Mouse (Mus musculus) liver, embryonic 15.5 days (tissue): Measurements from ENCODE around the gene Mical2. TPM values are rescaled to one million over a fixed set of nuclear protein-coding genes. Genes with fewer than 3 reads are reported as not detected.

Experiments used
- ATAC-seq: fragments of 200-750 bp; cut with Nextera tagmentation; 2 replicates; pipeline ENCODE4 v1.8.0; 2017; ENCODE audit warnings: moderate number of reproducible peaks, mild to moderate bottlenecking, moderate library complexity; ENCODE audit not compliant: insufficient read depth
- H3K27ac ChIP-seq: fragments of 300-500 bp; sonication (generic); replicated peaks from 2 replicates; pipeline ENCODE4 v1.5.1; 2015; ENCODE audit warnings: mild to moderate bottlenecking, inconsistent platforms
- H3K27me3 ChIP-seq: fragments of 300-500 bp; sonication (generic); 2 replicates; pipeline ENCODE4 v1.6.1; 2015; ENCODE audit warnings: mild to moderate bottlenecking, inconsistent platforms
- H3K36me3 ChIP-seq: fragments of 300-500 bp; sonication (generic); replicated peaks from 2 replicates; pipeline ENCODE4 v1.6.1; 2015; ENCODE audit warnings: moderate library complexity, mild to moderate bottlenecking, inconsistent platforms
- H3K4me1 ChIP-seq: fragments of 300-500 bp; sonication (generic); replicated peaks from 2 replicates; pipeline ENCODE4 v1.6.1; 2015; ENCODE audit warnings: inconsistent platforms
- H3K4me2 ChIP-seq: fragments of 300-500 bp; sonication (generic); 2 replicates; pipeline ENCODE4 v1.6.1; 2015; ENCODE audit warnings: moderate library complexity, mild to moderate bottlenecking, inconsistent platforms
- H3K4me3 ChIP-seq: fragments of 300-500 bp; sonication (generic); replicated peaks from 2 replicates; pipeline ENCODE4 v1.5.1; 2015; ENCODE audit warnings: mild to moderate bottlenecking, inconsistent platforms
- H3K9ac ChIP-seq: fragments of 300-500 bp; sonication (generic); 2 replicates; pipeline ENCODE4 v1.6.1; 2015; ENCODE audit warnings: moderate library complexity, mild to moderate bottlenecking, inconsistent platforms
- H3K9me3 ChIP-seq: fragments of 300-500 bp; sonication (generic); replicated peaks from 2 replicates; pipeline ENCODE4 v1.6.1; 2016; ENCODE audit warnings: inconsistent platforms
- WGBS: fragments of 180-500 bp; shearing (Covaris S2); methylation state at CpG from one replicate; pipeline ENCODE4 v1.1.7; 2015; ENCODE audit warnings: mixed read lengths; ENCODE audit not compliant: insufficient replicate concordance; 5-methylcytosine and 5-hydroxymethylcytosine counted together
- polyA plus RNA-seq: library from polyadenylated mRNA; unstranded; fragments of >200 nt; fragmentation: Nextera tagmentation; extraction: Ambion mirVana; gene quantifications from 2 replicates; pipeline ENCODE4 v1.2.1, GENCODE M21; 2015

Mical2 gene
- polyA plus RNA-seq, 1 experiment from 2014 or later: 1.8 TPM

DNA sequence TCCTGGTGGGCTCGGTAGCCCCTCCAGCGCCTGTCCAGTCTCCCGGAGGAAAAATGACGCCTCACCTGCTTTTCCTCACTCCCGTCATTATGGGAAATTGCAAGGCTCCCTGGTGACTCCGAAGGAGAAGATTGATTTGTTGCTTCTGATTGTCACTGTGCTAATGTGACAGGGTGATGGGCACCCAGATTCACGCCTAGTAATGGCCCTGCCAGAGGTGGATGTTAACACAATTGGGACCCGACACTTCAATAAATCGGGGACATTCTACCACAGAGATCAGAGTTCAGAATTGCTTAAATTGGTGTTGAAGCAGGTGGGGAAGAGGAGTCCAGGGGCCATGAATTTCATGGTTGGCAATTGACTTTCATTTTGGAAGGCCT lies 219.3 kb downstream of the Mical2 start:
- Histone ChIP-seq H3K9ac (no peak overlapping the region), H3K9me3 (no peaks in the 10 kb centered on the region), H3K4me2 (peak overlapping the region; percentile 11), H3K4me1 (peaks cover 4% of the 10 kb centered on the region; the same call in 1 of the 2 replicates), H3K4me3 (no peak overlapping the region), H3K36me3 (no peaks in the 10 kb centered on the region), H3K27me3 (no peaks in the 10 kb centered on the region), H3K27ac (no peak overlapping the region)
- 31% methylated on average over 9 of the region's 9 CpGs for WGBS
- ATAC-seq: no peak

DNA sequence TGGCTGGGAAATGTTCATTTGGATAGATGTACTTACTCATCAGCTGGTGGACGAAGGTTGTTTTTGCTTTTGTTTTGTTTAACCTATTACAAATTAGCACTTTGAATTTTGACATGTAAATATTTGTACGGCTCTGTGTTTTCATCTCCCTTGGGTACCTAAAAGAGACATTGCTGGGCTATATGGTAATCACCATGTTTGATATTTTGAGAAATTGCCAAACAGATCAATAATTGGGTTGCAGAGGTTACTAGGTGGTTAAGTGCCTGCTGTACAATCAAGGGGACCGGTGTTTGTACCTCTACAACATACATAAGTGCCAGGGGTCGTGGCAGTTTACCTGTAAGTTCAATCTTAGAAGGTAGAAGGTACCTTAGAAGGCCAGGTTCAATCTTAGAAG lies 220.8 kb downstream of the Mical2 start:
- H3K36me3 ChIP-seq: no peaks in the 10 kb centered on the region
- WGBS: 48% methylated on average over 4 of the region's 4 CpGs
- no peak overlapping the region for H3K4me3 ChIP-seq
- H3K27me3 ChIP-seq: no peaks in the 10 kb centered on the region
- peaks cover 4% of the 10 kb centered on the region; the same call in 1 of the 2 replicates for H3K4me1 ChIP-seq
- no peak overlapping the region for H3K9ac ChIP-seq
- no peak for ATAC-seq
- H3K4me2 ChIP-seq: no peak overlapping the region
- H3K9me3 ChIP-seq: no peaks in the 10 kb centered on the region
- no peak overlapping the region for H3K27ac ChIP-seq

DNA sequence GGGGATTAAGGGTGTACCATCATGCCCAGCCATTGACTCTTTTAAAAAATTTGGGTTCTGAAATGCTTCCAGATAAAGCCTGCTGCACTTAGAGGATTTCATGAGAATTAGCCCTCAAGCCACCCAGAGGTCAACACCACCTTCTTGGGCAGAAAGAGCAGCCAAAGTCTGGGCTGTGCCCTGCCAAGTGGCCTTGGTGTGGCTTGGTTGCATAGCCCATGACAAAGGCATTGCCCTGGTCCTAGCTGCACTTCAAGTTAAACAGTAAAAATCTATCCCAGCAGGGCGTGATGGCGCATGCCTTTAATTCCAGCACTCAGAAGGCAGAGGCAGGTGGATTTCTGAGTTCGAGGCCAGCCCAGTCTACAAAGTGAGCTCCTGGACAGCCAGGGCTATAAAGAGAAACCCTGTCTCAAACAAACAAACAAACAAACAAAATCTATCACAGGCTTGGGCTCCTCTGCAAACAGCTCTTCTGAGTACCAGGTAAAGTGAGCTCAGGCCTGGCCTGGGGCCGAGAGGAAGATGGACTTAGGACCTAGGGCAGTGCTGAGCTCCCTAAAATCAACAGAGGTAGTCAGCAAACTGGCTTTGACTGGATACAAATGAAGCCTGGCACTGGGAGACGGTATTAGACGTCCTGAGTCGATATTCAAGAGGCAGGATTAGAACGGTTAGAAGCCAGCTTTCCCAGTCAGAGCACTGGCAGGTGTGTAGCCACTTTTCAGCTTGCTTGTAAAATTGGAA lies 224.5 kb downstream of the Mical2 start:
- H3K4me3 ChIP-seq: no peak overlapping the region
- no peaks in the 10 kb centered on the region for H3K36me3 ChIP-seq
- 0 out of 2 replicates have a peak, but pooled peaks cover 4% of the 10 kb centered on the region for H3K4me1 ChIP-seq
- no peaks in the 10 kb centered on the region for H3K27me3 ChIP-seq
- H3K9ac ChIP-seq: no peak overlapping the region
- no peaks in the 10 kb centered on the region for H3K9me3 ChIP-seq
- peak overlapping the region; percentile 26; the same call in 1 of the 2 replicates for H3K27ac ChIP-seq
- WGBS: 51% methylated on average over 8 of the region's 8 CpGs
- peak; percentile 74 for ATAC-seq
- H3K4me2 ChIP-seq: no peak overlapping the region; the same call in 1 of the 2 replicates

DNA sequence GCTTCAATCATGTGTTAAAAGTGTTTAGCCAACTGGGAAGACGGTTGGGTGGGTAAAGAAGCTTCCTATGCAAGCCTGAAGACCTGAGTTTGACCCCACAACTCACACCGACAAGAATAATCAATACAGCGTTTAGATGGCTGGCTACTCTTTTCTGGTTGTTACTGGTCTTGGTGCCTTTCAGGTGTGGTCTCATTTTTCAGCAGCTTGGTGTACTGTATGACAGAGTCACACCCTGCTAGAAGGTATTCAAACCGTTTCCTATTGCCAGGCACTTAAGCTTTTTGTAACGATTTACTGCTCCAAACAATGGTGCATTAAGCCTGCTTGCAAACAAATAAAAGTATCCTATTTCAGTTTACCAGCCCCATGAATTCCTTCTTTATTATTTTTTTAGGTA lies 226.8 kb downstream of the Mical2 start:
- Histone ChIP-seq H3K4me2 (no peak overlapping the region), H3K9ac (no peak overlapping the region), H3K4me1 (no peaks in the 10 kb centered on the region), H3K27me3 (no peaks in the 10 kb centered on the region), H3K9me3 (no peaks in the 10 kb centered on the region), H3K4me3 (no peak overlapping the region), H3K27ac (no peak overlapping the region), H3K36me3 (no peaks in the 10 kb centered on the region)
- 35% methylated on average over 5 of the region's 5 CpGs for WGBS
- ATAC-seq: no peak

DNA sequence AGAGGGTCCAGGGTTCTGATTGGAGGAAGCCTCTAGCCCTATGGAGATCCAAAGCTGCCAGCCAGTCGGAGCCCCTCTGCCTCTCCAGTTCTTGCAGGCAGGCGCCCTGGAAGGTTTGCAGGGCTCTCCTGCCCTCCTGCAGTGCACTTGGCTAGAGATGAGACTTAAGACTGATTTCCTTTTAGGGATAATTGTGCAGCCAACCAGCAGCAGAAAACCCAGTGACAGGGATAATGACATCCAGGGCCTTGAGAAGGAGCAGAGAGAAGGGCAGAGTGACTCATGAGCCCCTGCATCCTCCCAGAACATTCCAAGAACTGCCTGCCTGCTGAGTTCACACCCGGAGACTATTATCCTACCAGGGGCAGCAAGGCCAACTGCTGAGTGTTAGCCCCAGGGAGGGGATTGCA lies 228.2 kb downstream of the Mical2 start:
- Histone ChIP-seq H3K9ac (no peak overlapping the region), H3K27ac (0 out of 2 replicates have a peak overlapping the region, but pooled peaks have one; percentile 19), H3K36me3 (no peaks in the 10 kb centered on the region), H3K4me1 (no peaks in the 10 kb centered on the region), H3K27me3 (no peaks in the 10 kb centered on the region), H3K4me3 (no peak overlapping the region), H3K4me2 (no peak overlapping the region), H3K9me3 (no peaks in the 10 kb centered on the region)
- WGBS: 28% methylated on average over 3 of the region's 3 CpGs
- ATAC-seq: no peak

DNA sequence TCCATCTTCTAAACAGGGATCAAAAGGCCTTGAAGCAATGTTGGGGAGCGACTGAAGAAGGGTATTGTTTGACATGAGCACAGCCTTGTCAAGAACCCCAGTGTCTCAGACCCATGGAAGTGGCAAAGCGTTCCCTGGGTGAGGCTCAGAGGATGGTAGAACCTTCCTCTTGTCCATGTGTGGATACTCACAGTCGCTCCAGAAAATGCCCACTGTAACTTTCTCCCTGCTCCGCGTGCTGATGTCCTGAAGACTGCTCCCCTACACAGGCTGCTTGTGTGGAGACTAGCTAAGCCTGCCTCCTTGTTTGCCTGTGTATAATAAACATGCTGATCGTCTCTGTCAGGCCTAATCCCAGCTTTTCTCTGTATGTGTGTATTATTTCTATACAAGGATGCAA lies 228.7 kb downstream of the Mical2 start:
- Histone ChIP-seq H3K4me3 (no peak overlapping the region), H3K27me3 (no peaks in the 10 kb centered on the region), H3K4me1 (no peaks in the 10 kb centered on the region), H3K4me2 (no peak overlapping the region), H3K9me3 (no peaks in the 10 kb centered on the region), H3K36me3 (no peaks in the 10 kb centered on the region), H3K9ac (no peak overlapping the region), H3K27ac (no peak overlapping the region)
- WGBS: 48% methylated on average over 6 of the region's 6 CpGs
- ATAC-seq: no peak

DNA sequence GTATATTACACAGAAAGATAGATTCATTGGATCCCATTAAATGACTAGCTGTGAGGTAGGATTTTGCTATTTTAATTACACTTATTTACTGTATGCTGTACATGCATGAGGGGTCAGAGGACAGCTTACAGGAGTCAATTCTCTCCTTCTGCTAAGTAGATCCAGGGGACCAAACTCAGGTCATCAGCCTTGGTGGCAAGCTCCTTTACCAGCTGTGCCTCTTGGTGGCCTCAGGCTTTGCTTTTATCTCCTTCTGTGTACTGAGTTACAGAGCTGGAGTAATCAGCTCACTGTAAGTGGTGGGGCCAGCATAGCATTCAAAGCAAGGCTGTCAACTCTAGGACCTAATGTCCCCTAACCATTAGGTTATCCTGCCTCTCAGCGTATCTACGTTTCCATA lies 229.3 kb downstream of the Mical2 start:
- Histone ChIP-seq H3K36me3 (no peaks in the 10 kb centered on the region), H3K9ac (no peak overlapping the region), H3K27ac (no peak overlapping the region), H3K4me3 (no peak overlapping the region), H3K9me3 (no peaks in the 10 kb centered on the region), H3K27me3 (no peaks in the 10 kb centered on the region), H3K4me2 (no peak overlapping the region), H3K4me1 (no peaks in the 10 kb centered on the region)
- no peak for ATAC-seq
- 67% methylated on average over 2 of the region's 2 CpGs for WGBS

DNA sequence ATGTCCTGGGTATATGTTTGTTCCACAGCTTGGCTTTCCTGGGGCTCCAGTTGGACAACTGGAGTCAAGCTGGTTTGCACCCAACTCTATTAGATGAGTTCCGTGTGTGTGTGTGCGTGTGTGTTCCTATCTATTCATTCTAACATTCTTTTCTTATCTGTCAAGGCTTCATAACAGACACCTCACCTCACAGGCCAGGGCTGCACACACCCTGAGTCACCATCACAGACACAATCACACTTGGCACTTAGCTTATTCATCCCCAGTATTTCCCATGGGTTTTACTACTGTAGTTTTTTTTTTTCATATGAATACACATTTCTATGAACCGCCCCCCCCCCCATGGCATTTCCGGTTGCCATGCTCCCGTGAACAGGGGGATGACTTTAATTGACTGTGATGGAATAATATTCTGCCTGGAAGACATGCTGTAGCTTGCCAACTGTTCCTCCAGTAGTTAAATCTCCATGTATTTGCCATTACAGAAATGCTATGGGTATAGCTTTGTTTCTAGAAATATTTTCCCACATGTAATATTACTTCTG lies 230.0 kb downstream of the Mical2 start:
- WGBS: 65% methylated on average over 5 of the region's 5 CpGs
- no peak overlapping the region for H3K4me2 ChIP-seq
- no peaks in the 10 kb centered on the region for H3K27me3 ChIP-seq
- H3K36me3 ChIP-seq: no peaks in the 10 kb centered on the region
- H3K4me1 ChIP-seq: no peaks in the 10 kb centered on the region
- no peak overlapping the region for H3K9ac ChIP-seq
- H3K9me3 ChIP-seq: no peaks in the 10 kb centered on the region
- no peak overlapping the region for H3K4me3 ChIP-seq
- H3K27ac ChIP-seq: no peak overlapping the region
- no peak for ATAC-seq

DNA sequence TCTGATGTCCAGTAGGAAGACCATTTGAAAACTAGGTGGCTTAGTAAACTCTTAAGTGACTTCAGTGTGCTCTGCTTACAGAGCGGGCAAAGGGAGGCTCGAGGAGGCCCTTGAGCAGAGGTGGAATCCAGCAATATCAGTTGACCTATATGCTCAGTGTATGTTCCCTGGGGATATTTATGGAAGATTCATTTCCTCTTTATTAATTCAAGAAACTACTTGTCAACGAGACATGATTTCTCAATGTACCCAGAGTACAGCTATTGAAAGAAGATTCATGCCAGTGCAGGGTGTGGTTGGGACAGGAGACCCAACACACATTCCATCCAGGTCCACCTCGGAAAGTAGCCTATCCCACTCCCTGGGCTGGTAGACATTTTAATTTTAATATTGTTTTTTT lies 231.7 kb downstream of the Mical2 start:
- Histone ChIP-seq H3K9me3 (no peaks in the 10 kb centered on the region), H3K9ac (no peak overlapping the region), H3K4me1 (no peaks in the 10 kb centered on the region), H3K4me2 (no peak overlapping the region), H3K27me3 (no peaks in the 10 kb centered on the region), H3K36me3 (no peaks in the 10 kb centered on the region), H3K27ac (no peak overlapping the region), H3K4me3 (no peak overlapping the region)
- whole genome bisulfite sequencing: 73% methylated on average over 4 of the region's 4 CpGs
- no peak for ATAC-seq

DNA sequence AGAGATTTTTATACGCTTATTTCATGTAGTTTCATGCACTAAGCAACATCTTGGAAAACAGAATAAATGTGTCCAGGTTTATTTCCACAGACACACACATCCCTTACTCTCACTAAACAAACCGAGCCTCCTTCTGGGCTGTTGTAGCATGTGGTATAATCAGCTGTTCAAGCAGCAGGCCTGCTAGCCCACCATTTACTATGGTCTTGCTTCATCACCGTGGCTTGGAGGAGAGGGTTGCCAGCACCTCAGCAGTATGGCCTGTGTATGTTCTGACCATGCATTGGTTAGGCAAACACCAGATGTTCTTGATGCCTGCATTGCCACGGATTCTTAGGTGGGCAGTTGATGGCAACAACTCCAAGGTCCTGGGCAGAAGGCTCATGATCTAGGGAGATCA lies 232.3 kb downstream of the Mical2 start:
- Histone ChIP-seq H3K4me1 (no peaks in the 10 kb centered on the region), H3K27ac (no peak overlapping the region)

DNA sequence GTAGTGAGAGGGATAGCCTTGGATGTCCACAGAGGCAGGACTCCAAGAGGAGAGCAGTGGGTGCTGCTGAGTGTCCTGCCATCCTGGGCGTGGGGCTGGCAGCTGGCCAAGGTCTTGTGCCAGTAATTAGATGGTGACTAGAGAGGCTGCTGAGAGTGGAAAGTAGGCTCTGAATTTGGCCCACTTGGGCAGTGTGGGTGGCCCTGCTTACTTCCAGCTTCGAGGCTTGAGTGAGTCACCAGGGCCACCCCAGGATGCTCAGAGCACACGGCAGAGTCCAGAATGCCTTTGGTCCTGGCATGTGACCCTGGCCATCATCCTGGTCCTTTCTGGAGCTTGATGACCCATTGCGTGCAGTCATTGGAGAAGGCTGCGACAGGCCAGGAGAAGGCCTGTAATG lies 232.8 kb downstream of the Mical2 start:
- Histone ChIP-seq H3K4me1 (no peaks in the 10 kb centered on the region), H3K4me2 (no peak overlapping the region), H3K9me3 (no peaks in the 10 kb centered on the region), H3K27me3 (no peaks in the 10 kb centered on the region), H3K4me3 (no peak overlapping the region), H3K9ac (no peak overlapping the region), H3K27ac (no peak overlapping the region), H3K36me3 (no peaks in the 10 kb centered on the region)
- ATAC-seq: no peak
- 67% methylated on average over 5 of the region's 5 CpGs for WGBS

More for the DNA sequence above, 232.3 kb downstream of the Mical2 start:
- H3K4me3 ChIP-seq: no peak overlapping the region
- no peaks in the 10 kb centered on the region for H3K27me3 ChIP-seq
- ATAC-seq: no peak
- no peaks in the 10 kb centered on the region for H3K9me3 ChIP-seq
- H3K9ac ChIP-seq: no peak overlapping the region
- H3K36me3 ChIP-seq: no peaks in the 10 kb centered on the region
- H3K4me2 ChIP-seq: no peak overlapping the region
- WGBS: 53% methylated on average over 4 of the region's 4 CpGs
